Mouse (Mus musculus): ENCODE measurements at regions not wholly inside any gene's neighbourhood (a gene's known extent, or its start where the extent isn't known, plus 50 kb on each side); places are given as distances from the start of the nearest gene placed in this dataset.

GRCm38 (mm10) chr3:138609749-138610148 lies 83.8 kb downstream of the Eif4e start:
- 75% methylated on average over 1 of the region's 1 CpGs for WGBS
- no peak overlapping the region for H3K4me3 ChIP-seq
- H3K36me3 ChIP-seq, result no peaks in the 10 kb centered on the region
- no peak overlapping the region for H3K27ac ChIP-seq (replicated peaks)
- no peak for DNase-seq (ENCODE audit: low spot score)
- no peaks in the 10 kb centered on the region for H3K9me3 ChIP-seq (replicated peaks)
- 0 out of 2 replicates have a peak, but pooled peaks cover 6% of the 10 kb centered on the region for H3K4me1 ChIP-seq
- H3K27me3 ChIP-seq (ENCODE audit: low read depth, poor library complexity, severe bottlenecking), result no peaks in the 10 kb centered on the region

GRCm38 (mm10) chr3:138612884-138613653 lies 87.1 kb downstream of the Eif4e start:
- 85% methylated on average over 9 of the region's 9 CpGs for WGBS
- H3K27ac ChIP-seq (replicated peaks), result no peak overlapping the region
- no peaks in the 10 kb centered on the region for H3K27me3 ChIP-seq (ENCODE audit: low read depth, poor library complexity, severe bottlenecking)
- H3K4me1 ChIP-seq, result 0 out of 2 replicates have a peak, but pooled peaks cover 6% of the 10 kb centered on the region
- DNase-seq (ENCODE audit: low spot score), result no peak
- no peak overlapping the region for H3K4me3 ChIP-seq
- no peaks in the 10 kb centered on the region for H3K36me3 ChIP-seq
- no peaks in the 10 kb centered on the region for H3K9me3 ChIP-seq (replicated peaks)

- H3K9me3 ChIP-seq (replicated peaks), result no peaks in the 10 kb centered on the region
- no peak overlapping the region for H3K4me3 ChIP-seq
- no peaks in the 10 kb centered on the region for H3K27me3 ChIP-seq (ENCODE audit: low read depth, poor library complexity, severe bottlenecking)
- no peaks in the 10 kb centered on the region for H3K36me3 ChIP-seq
- H3K27ac ChIP-seq (replicated peaks), result no peak overlapping the region
- no peak for DNase-seq (ENCODE audit: low spot score)
- H3K4me1 ChIP-seq, result 0 out of 2 replicates have a peak, but pooled peaks cover 6% of the 10 kb centered on the region
- 92% methylated on average over 3 of the region's 3 CpGs for WGBS
Measured at GRCm38 (mm10) chr3:138613680-138614079, 87.7 kb downstream of the Eif4e start.

DNA sequence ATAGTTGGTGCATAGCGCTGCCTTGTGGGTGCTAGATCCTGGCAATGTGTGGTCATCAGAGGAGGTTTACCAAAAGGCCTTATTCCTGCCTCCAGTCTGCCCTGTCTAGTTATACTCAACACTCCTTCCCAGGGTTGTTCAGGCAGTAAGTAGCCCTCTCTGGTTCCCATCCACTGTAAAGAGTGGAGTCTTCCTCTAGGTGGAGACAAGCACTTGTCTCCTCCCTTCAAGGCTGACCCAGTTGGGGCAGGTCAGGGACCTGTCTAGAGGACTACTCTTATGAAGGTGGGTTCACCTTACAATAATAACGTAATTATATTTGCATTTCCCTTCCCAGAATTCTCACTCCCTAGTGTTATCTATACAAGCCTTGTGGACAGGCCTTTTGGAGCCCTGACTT lies 88.9 kb downstream of the Eif4e start:
- 88% methylated on average over 2 of the region's 2 CpGs for WGBS

DNA sequence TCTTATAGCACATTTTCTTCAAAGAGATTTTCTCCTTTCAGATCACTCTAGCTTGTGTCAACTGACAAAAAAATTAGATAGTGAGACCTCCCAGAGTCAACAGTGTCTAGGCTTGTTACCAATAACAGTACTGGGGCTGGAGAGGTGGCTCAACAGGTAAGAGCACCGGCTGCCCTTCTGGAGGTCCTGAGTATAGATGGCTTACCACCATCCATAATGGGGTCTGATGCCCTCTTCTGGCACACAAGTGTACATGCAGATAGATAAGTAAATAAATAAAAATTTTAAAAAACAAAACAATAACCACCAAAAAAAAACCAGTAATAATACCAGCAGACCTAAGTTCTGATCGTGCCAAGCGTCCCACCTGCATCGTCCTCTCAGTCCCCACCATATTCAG lies 94.3 kb downstream of the Eif4e start:
- Histone ChIP-seq H3K27me3 (ENCODE audit: low read depth, poor library complexity, severe bottlenecking) (no peaks in the 10 kb centered on the region), H3K9me3 (replicated peaks) (no peaks in the 10 kb centered on the region), H3K4me3 (no peak overlapping the region), H3K27ac (replicated peaks) (no peak overlapping the region), H3K4me1 (no peaks in the 10 kb centered on the region), H3K36me3 (no peaks in the 10 kb centered on the region)
- no peak for DNase-seq (ENCODE audit: low spot score)
- 80% methylated on average over 4 of the region's 4 CpGs for WGBS

More for the DNA sequence above, 88.9 kb downstream of the Eif4e start:
- Histone ChIP-seq H3K27me3 (ENCODE audit: low read depth, poor library complexity, severe bottlenecking) (no peaks in the 10 kb centered on the region), H3K36me3 (no peaks in the 10 kb centered on the region), H3K4me1 (0 out of 2 replicates have a peak, but pooled peaks cover 6% of the 10 kb centered on the region), H3K9me3 (replicated peaks) (no peaks in the 10 kb centered on the region), H3K4me3 (no peak overlapping the region), H3K27ac (replicated peaks) (no peak overlapping the region)
- DNase-seq (ENCODE audit: low spot score), result no peak

GRCm38 (mm10) chr3:138624128-138624527 lies 98.1 kb downstream of the Eif4e start:
- H3K9me3 ChIP-seq (replicated peaks), result no peaks in the 10 kb centered on the region
- no peaks in the 10 kb centered on the region for H3K27me3 ChIP-seq (ENCODE audit: low read depth, poor library complexity, severe bottlenecking)
- H3K4me1 ChIP-seq, result no peaks in the 10 kb centered on the region
- H3K4me3 ChIP-seq, result no peak overlapping the region
- 89% methylated on average over 2 of the region's 2 CpGs for WGBS
- no peak overlapping the region for H3K27ac ChIP-seq (replicated peaks)
- no peaks in the 10 kb centered on the region for H3K36me3 ChIP-seq
- DNase-seq (ENCODE audit: low spot score), result no peak

- no peak overlapping the region for H3K4me3 ChIP-seq
- H3K27ac ChIP-seq (replicated peaks), result no peak overlapping the region
- no peaks in the 10 kb centered on the region for H3K36me3 ChIP-seq
- WGBS, result 95% methylated on average over 4 of the region's 4 CpGs
- no peaks in the 10 kb centered on the region for H3K9me3 ChIP-seq (replicated peaks)
- no peaks in the 10 kb centered on the region for H3K4me1 ChIP-seq
- H3K27me3 ChIP-seq (ENCODE audit: low read depth, poor library complexity, severe bottlenecking), result no peaks in the 10 kb centered on the region
- DNase-seq (ENCODE audit: low spot score), result no peak
Measured at GRCm38 (mm10) chr3:138626230-138626629, 100.3 kb downstream of the Eif4e start.

DNA sequence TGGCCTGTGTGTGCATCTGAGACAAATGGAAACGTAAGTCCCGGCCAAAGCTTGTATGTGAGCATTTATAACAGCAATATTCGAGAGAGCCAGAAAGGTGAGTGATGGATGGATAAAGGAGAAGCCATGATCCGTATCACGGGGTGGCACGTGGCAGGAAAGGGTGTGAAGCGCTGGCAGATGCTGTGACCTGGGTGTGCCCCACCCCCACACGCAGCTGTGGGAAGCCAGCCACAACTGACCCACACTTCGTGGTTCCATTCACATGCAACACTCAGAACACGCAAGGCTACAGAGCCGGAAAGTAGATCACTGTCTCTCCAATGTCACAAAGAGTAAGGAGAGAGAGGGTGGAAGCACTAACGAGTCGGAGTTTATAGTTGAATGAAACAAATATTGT lies 104.3 kb downstream of the Eif4e start:
- 93% methylated on average over 13 of the region's 13 CpGs for WGBS

GRCm38 (mm10) chr3:138632086-138632485 lies 106.1 kb downstream of the Eif4e start:
- H3K27ac ChIP-seq (replicated peaks), result no peak overlapping the region
- H3K4me3 ChIP-seq, result no peak overlapping the region
- no peaks in the 10 kb centered on the region for H3K36me3 ChIP-seq
- no peaks in the 10 kb centered on the region for H3K4me1 ChIP-seq
- 79% methylated on average over 2 of the region's 2 CpGs for WGBS
- DNase-seq (ENCODE audit: low spot score), result no peak
- no peaks in the 10 kb centered on the region for H3K9me3 ChIP-seq (replicated peaks)
- H3K27me3 ChIP-seq (ENCODE audit: low read depth, poor library complexity, severe bottlenecking), result no peaks in the 10 kb centered on the region

More for the DNA sequence above, 104.3 kb downstream of the Eif4e start:
- Histone ChIP-seq H3K4me3 (no peak overlapping the region), H3K36me3 (no peaks in the 10 kb centered on the region), H3K27me3 (ENCODE audit: low read depth, poor library complexity, severe bottlenecking) (no peaks in the 10 kb centered on the region), H3K27ac (replicated peaks) (no peak overlapping the region), H3K4me1 (no peaks in the 10 kb centered on the region), H3K9me3 (replicated peaks) (no peaks in the 10 kb centered on the region)
- DNase-seq (ENCODE audit: low spot score), result no peak

DNA sequence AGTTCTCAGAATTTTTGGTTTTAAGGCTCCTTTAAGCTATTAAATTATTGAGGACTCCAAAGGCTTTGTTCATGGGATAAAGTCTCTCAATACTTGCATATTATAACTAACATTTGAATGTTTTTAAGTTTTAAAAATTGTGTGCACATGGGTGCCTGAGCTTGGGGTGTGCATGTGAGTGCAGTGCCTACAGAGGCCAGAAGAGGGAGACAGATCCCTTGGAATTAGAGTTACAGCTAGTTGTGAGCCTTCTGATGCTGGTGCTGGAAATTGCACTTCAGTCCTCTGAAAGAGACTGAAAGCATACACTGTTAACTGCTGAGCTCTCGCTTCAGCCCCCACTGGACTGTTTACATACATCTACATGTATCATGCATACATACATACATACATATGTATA lies 100.0 kb upstream of the Tspan5 start:
- Histone ChIP-seq H3K4me3 (no peak overlapping the region), H3K27me3 (ENCODE audit: low read depth, poor library complexity, severe bottlenecking) (0 out of 2 replicates have a peak, but pooled peaks cover 5% of the 10 kb centered on the region), H3K36me3 (no peaks in the 10 kb centered on the region), H3K9me3 (replicated peaks) (no peaks in the 10 kb centered on the region; the same call in 1 of the 2 replicates), H3K4me1 (peaks cover 22% of the 10 kb centered on the region), H3K27ac (replicated peaks) (no peak overlapping the region)
- peak; percentile 31 for DNase-seq (ENCODE audit: low spot score)
- 94% methylated on average over 1 of the region's 1 CpGs for WGBS

DNA sequence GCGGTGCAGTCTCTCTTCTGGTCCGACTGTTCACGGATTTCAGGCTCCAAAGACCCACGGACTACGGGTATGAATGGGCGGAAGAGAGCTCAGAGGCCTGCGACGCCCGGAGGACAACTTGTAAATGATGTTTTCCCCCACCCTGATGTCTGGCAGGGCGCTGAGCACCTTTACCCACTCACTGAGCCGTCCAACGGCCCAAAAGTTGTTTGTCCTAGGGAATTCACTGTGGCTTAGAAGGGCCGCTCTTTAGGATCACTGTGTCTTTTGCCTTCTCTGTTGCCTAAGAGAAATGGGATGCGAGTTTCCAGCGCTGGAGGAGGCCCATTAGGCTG lies 98.1 kb upstream of the Tspan5 start:
- Histone ChIP-seq H3K9me3 (replicated peaks) (no peaks in the 10 kb centered on the region; the same call in 1 of the 2 replicates), H3K4me1 (peaks cover 22% of the 10 kb centered on the region), H3K36me3 (no peaks in the 10 kb centered on the region), H3K4me3 (peak overlapping the region; percentile 51), H3K27me3 (ENCODE audit: low read depth, poor library complexity, severe bottlenecking) (0 out of 2 replicates have a peak, but pooled peaks cover 5% of the 10 kb centered on the region), H3K27ac (replicated peaks) (peak overlapping the region; percentile 81)
- no peak for DNase-seq (ENCODE audit: low spot score)
- 19% methylated on average over 15 of the region's 15 CpGs for WGBS

- peak; percentile 77 for DNase-seq (ENCODE audit: low spot score)
- H3K4me3 ChIP-seq, result peak overlapping the region; percentile 51
- 0 out of 2 replicates have a peak, but pooled peaks cover 5% of the 10 kb centered on the region for H3K27me3 ChIP-seq (ENCODE audit: low read depth, poor library complexity, severe bottlenecking)
- no peaks in the 10 kb centered on the region for H3K36me3 ChIP-seq
- H3K27ac ChIP-seq (replicated peaks), result peak overlapping the region; percentile 81
- 2% methylated on average over 19 of the region's 19 CpGs for WGBS
- H3K9me3 ChIP-seq (replicated peaks), result no peaks in the 10 kb centered on the region; the same call in 1 of the 2 replicates
- peaks cover 22% of the 10 kb centered on the region for H3K4me1 ChIP-seq
Measured at GRCm38 (mm10) chr3:138644286-138644951, 97.6 kb upstream of the Tspan5 start.

GRCm38 (mm10) chr3:138645320-138645719 lies 96.7 kb upstream of the Tspan5 start:
- H3K36me3 ChIP-seq, result no peaks in the 10 kb centered on the region
- peak overlapping the region; percentile 81 for H3K27ac ChIP-seq (replicated peaks)
- H3K4me3 ChIP-seq, result no peak overlapping the region
- H3K9me3 ChIP-seq (replicated peaks), result no peaks in the 10 kb centered on the region; the same call in 1 of the 2 replicates
- H3K4me1 ChIP-seq, result peaks cover 22% of the 10 kb centered on the region
- 19% methylated on average over 3 of the region's 3 CpGs for WGBS
- peak; percentile 39 for DNase-seq (ENCODE audit: low spot score)
- 0 out of 2 replicates have a peak, but pooled peaks cover 5% of the 10 kb centered on the region for H3K27me3 ChIP-seq (ENCODE audit: low read depth, poor library complexity, severe bottlenecking)
